Mouse (Mus musculus) embryonic fibroblast, embryonic 13.5 days (primary cell): ENCODE results near the gene Mars2.

Experiments
- CTCF ChIP-seq: IDR thresholded peaks from 2 replicates; pipeline ENCODE4 v1.5.1; 2011; ENCODE audit warnings: mild to moderate bottlenecking, control low read depth, low read length, moderate library complexity, borderline replicate concordance; ENCODE audit not compliant: insufficient read depth
- POLR2A ChIP-seq: IDR thresholded peaks from 2 replicates; pipeline ENCODE4 v1.6.1; 2011; ENCODE audit warnings: low read depth, mild to moderate bottlenecking, control low read depth, low read length, moderate library complexity

- no peak for TF ChIP-seq CTCF
- no peak for TF ChIP-seq POLR2A
Measured at GRCm38 (mm10) chr1:55234910-55235520, 2.0 kb upstream of the Mars2 start.
